Mouse (Mus musculus) ES-E14 (cell line): Measurements from ENCODE around the gene Ankrd11. TPM values are rescaled to one million over a fixed set of nuclear protein-coding genes. Genes with fewer than 3 reads are reported as not detected.

Experiments
- DNase-seq: peaks from one replicate; pipeline ENCODE4 v3.0.0-alpha.2; 2013; ENCODE audit warnings: low read depth, low spot score
- H3K27ac ChIP-seq: 2 replicates; pipeline ENCODE4 v1.5.1; 2012; ENCODE audit warnings: low read depth, mild to moderate bottlenecking, low read length, moderate library complexity, mixed read lengths; ENCODE audit not compliant: poor library complexity, insufficient read depth, severe bottlenecking
- H3K36me3 ChIP-seq: 2 replicates; pipeline ENCODE4 v1.6.1; 2012; ENCODE audit warnings: mild to moderate bottlenecking, low read length, moderate library complexity, mixed read lengths; ENCODE audit not compliant: control insufficient read depth, poor library complexity, insufficient read depth, severe bottlenecking
- H3K4me1 ChIP-seq, 2 experiments: fragments of 150-350 bp in 1 of 2; sonication (generic) in 1 of 2; 2 replicates each; pipeline ENCODE4 v1.6.1; 2012; ENCODE audit warnings: low read length in 2 of 2, mild to moderate bottlenecking in 1 of 2, mixed read lengths in 1 of 2; ENCODE audit not compliant: control insufficient read depth in 2 of 2, insufficient read depth in 2 of 2, poor library complexity in 1 of 2
- H3K4me3 ChIP-seq, 2 experiments: fragments of 150-350 bp in 1 of 2; sonication (generic) in 1 of 2; 2 replicates each; pipeline ENCODE4 v1.5.1; 2012; ENCODE audit warnings: low read length in 2 of 2, low read depth in 1 of 2, mild to moderate bottlenecking in 1 of 2, mixed read lengths in 1 of 2; ENCODE audit not compliant: insufficient read depth in 1 of 2, poor library complexity in 1 of 2, severe bottlenecking in 1 of 2
- H3K9ac ChIP-seq: 2 replicates; pipeline ENCODE4 v1.6.1; 2012; ENCODE audit warnings: low read depth, mild to moderate bottlenecking, low read length, mixed read lengths; ENCODE audit not compliant: poor library complexity, insufficient read depth, severe bottlenecking
- H3K9me3 ChIP-seq: fragments of 150-350 bp; sonication (generic); 2 replicates; pipeline ENCODE4 v1.6.1; 2012; ENCODE audit warnings: low read depth, mild to moderate bottlenecking, low read length; ENCODE audit not compliant: control insufficient read depth, insufficient read depth
- CHD2 ChIP-seq: IDR thresholded peaks from 2 replicates; pipeline ENCODE4 v1.6.1; 2014; ENCODE audit warnings: mild to moderate bottlenecking, low read depth, low read length, inconsistent platforms
- HCFC1 ChIP-seq: IDR thresholded peaks from 2 replicates; pipeline ENCODE4 v1.6.1; 2012; ENCODE audit warnings: low read length, inconsistent platforms, borderline replicate concordance; ENCODE audit not compliant: insufficient read depth
- MAFK ChIP-seq: IDR thresholded peaks from 2 replicates; pipeline ENCODE4 v1.6.1; 2014; ENCODE audit warnings: mild to moderate bottlenecking, low read depth, low read length, inconsistent platforms; ENCODE audit not compliant: insufficient read depth
- ZC3H11A ChIP-seq: IDR thresholded peaks from 2 replicates; pipeline ENCODE4 v1.6.1; 2012; ENCODE audit warnings: low read depth, mild to moderate bottlenecking, inconsistent platforms, low read length, borderline replicate concordance
- ZNF384 ChIP-seq: IDR thresholded peaks from 2 replicates; pipeline ENCODE4 v1.6.1; 2012; ENCODE audit warnings: low read depth, low read length, inconsistent platforms
- in situ Hi-C, 2 experiments: fragments of 600-800 bp; cut with MboI; formaldehyde crosslinking; loops; one replicate each; pipeline ENCODE4 v1.15.1; 2025; ENCODE audit warnings: low sequenced_read_pairs in 2 of 2, inconsistent platforms in 1 of 2; ENCODE audit not compliant: unreplicated experiment in 2 of 2
- total RNA-seq: library from RNA; depleted of rRNA; stranded (reverse); fragments of 300-350 nt; gene quantifications from 2 replicates; pipeline ENCODE4 v1.2.3, GENCODE M21; 2012

Ankrd11 gene
- total RNA-seq, 1 experiment = 155 TPM

- Histone ChIP-seq H3K9ac (no peak overlapping the region), H3K9me3 (no peaks in the 10 kb centered on the region), H3K4me3 (no peak overlapping the region), H3K27ac (no peak overlapping the region), H3K4me1 (peaks cover 11 to 19% of the 10 kb centered on the region in 2 experiments), H3K36me3 (no peaks in the 10 kb centered on the region)
- in situ Hi-C loops = no loop called here
- DNase-seq = no peak
- TF ChIP-seq CHD2 (no peak), ZNF384 (no peak), ZC3H11A (no peak), MAFK (no peak), HCFC1 (no peak)
These were observed 81.8 kb downstream of the Ankrd11 start for GRCm38 (mm10) chr8:122960323-122960722.

DNA sequence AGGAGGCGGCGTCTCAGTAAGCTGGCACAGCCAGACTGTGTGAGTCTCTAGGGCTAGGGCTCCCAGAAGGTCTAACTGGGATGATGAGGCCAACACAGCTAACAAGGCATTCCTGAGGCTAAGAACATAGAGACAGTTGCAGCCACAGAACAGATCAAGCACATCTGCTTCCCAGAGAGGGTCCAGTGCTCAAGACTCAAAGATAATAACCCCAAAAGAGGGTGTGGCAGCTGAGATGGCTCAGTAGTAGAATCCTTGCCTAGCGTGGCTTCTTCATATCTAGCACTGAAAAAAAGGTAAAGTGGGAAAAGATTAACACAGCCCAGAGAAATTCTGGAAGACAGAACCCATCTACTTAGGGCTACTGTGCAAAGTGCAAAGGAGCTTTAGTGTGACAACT, 86.1 kb downstream of the Ankrd11 start:
- in situ Hi-C loops = no loop called here
- H3K4me1 ChIP-seq = peaks cover 7 to 20% of the 10 kb centered on the region in 2 experiments
- no peak overlapping the region for H3K4me3 ChIP-seq
- no peak overlapping the region for H3K27ac ChIP-seq
- H3K9ac ChIP-seq = no peak overlapping the region
- no peaks in the 10 kb centered on the region for H3K9me3 ChIP-seq
- no peaks in the 10 kb centered on the region for H3K36me3 ChIP-seq
- DNase-seq = no peak
- TF ChIP-seq MAFK (no peak), CHD2 (no peak), ZC3H11A (no peak), HCFC1 (no peak), ZNF384 (no peak)

DNA sequence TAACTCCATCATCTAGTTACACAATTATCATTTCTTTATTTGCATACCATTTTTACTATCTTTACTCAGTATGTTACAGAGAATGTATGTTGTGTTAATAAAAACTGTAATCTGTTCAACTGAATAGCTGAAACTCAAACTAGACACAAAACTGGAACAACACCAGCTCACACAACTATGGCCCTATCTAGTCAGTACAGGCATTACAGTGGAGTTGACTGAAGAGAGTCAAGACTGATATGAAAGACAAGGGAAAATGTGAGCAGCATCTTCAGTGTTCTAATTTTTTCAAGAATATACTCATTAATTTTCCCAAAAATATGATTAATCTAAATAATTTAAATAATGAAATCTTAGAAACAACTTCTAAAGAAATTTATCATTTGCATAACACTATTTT, 86.9 kb downstream of the Ankrd11 start:
- DNase-seq = no peak
- no peak overlapping the region for H3K9ac ChIP-seq
- TF ChIP-seq HCFC1 = no peak
- no peak for TF ChIP-seq ZNF384
- TF ChIP-seq MAFK = no peak
- TF ChIP-seq ZC3H11A = no peak
- TF ChIP-seq CHD2 = no peak
- no peaks in the 10 kb centered on the region for H3K9me3 ChIP-seq
- no peak overlapping the region for H3K27ac ChIP-seq
- no peaks in the 10 kb centered on the region for H3K36me3 ChIP-seq
- H3K4me1 ChIP-seq = peaks cover 7 to 14% of the 10 kb centered on the region in 2 experiments
- in situ Hi-C loops = no loop called here
- no peak overlapping the region for H3K4me3 ChIP-seq

- in situ Hi-C loops = no loop called here
- no peaks in the 10 kb centered on the region for H3K9me3 ChIP-seq
- no peak overlapping the region for H3K27ac ChIP-seq
- no peak overlapping the region for H3K4me3 ChIP-seq
- no peak for TF ChIP-seq ZC3H11A
- TF ChIP-seq ZNF384 = no peak
- TF ChIP-seq CHD2 = no peak
- no peak for TF ChIP-seq HCFC1
- TF ChIP-seq MAFK = no peak
- no peak for DNase-seq
- H3K36me3 ChIP-seq = no peaks in the 10 kb centered on the region
- H3K4me1 ChIP-seq = peaks cover 7 to 13% of the 10 kb centered on the region in 2 experiments
- no peak overlapping the region for H3K9ac ChIP-seq
These were observed 87.8 kb downstream of the Ankrd11 start for GRCm38 (mm10) chr8:122954090-122954799.

GRCm38 (mm10) chr8:122953028-122953427, 89.0 kb downstream of the Ankrd11 start:
- H3K36me3 ChIP-seq = no peaks in the 10 kb centered on the region
- H3K4me3 ChIP-seq = no peak overlapping the region
- no peak overlapping the region for H3K27ac ChIP-seq
- TF ChIP-seq CHD2 (no peak), HCFC1 (no peak), ZNF384 (no peak), MAFK (no peak), ZC3H11A (no peak)
- no peaks in the 10 kb centered on the region for H3K9me3 ChIP-seq
- no peak for DNase-seq
- H3K9ac ChIP-seq = no peak overlapping the region
- in situ Hi-C loops = no loop called here
- H3K4me1 ChIP-seq = peaks cover 10 to 11% of the 10 kb centered on the region in 2 experiments; a peak in 3 of 4 replicates
